Mouse (Mus musculus): ENCODE data around the gene Igsf8. TPM values are rescaled to one million over a fixed set of nuclear protein-coding genes. Genes with fewer than 3 reads are reported as not detected.

Igsf8 gene
- polyA plus RNA-seq, 1 experiment from 2014 or later = 42.5 TPM

DNA sequence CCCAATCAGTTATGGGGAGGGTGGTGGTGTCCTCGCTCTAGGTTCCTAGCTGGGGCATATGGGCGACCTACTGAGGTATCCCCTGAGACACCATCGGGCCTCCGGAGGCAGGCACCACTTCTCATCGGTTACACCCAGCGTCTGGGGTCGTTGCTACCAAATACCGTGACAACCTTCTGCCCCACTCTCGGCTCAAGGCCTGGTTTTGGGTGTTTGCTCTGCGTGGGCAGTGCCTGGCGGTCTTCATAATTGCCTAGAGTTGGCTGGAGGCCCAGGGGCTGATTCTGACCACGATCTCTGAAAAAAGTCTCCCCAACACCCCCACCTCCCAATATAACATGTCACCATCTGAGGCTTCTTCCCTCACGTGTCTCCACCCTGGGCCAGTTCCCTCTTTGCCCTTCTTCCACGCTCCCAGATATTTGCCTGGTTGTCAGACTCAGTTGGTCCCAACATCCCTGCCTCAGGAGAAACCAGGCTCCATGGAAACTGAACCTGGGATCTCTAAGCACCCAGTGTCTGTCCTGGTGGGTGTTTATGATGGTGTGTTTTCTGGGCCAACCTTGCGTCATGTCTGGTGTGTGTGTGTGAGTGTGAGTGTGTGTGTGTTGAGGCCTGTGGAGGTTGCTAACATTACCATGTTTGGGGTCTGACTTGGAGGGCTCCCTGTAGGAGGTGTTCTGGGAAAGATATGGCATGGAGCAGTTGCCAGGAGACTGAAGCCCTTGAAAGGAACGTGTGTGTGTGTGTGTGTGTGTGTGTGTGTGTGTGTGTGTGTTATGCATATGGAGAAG lies 51.5 kb downstream of the Igsf8 start:
- ATAC-seq (ENCODE audit: low read depth) = no peak; the same call in 1 of the 2 replicates

GRCm38 (mm10) chr1:172313613-172314411 lies 52.4 kb downstream of the Igsf8 start:
- peak overlapping the region; percentile 19; the same call in 1 of the 2 replicates for H3K4me2 ChIP-seq (ENCODE audit: low read depth, low read length)
- H3K27ac ChIP-seq (ENCODE audit: low read length) = no peak overlapping the region
- WGBS = 80% methylated on average over 10 of the region's 10 CpGs

More for the DNA sequence above, 51.5 kb downstream of the Igsf8 start:
- Histone ChIP-seq H3K36me3 (ENCODE audit: control insufficient read depth, insufficient read depth, low read length) (peaks cover 1% of the 10 kb centered on the region; the same call in 1 of the 2 replicates), H3K27ac (ENCODE audit: low read length) (no peak overlapping the region), H3K4me2 (ENCODE audit: low read depth, low read length) (peak overlapping the region; percentile 92), H3K27me3 (ENCODE audit: control insufficient read depth, insufficient read depth, low read depth, low read length) (no peaks in the 10 kb centered on the region), H3K9me3 (ENCODE audit: control insufficient read depth, low read length) (no peaks in the 10 kb centered on the region), H3K9ac (ENCODE audit: low read length) (peak overlapping the region; percentile 78), H3K4me1 (replicated peaks; ENCODE audit: control insufficient read depth, insufficient read depth, low read length) (peaks cover 29% of the 10 kb centered on the region), H3K4me3 (ENCODE audit: low read length) (peak overlapping the region; percentile 75)
- 13% methylated on average over 16 of the region's 16 CpGs for WGBS

GRCm38 (mm10) chr1:172314911-172315310 lies 53.5 kb downstream of the Igsf8 start:
- Histone ChIP-seq H3K27ac (ENCODE audit: low read length) (no peak overlapping the region), H3K36me3 (ENCODE audit: control insufficient read depth, insufficient read depth, low read length) (peaks cover 9% of the 10 kb centered on the region), H3K4me2 (ENCODE audit: low read depth, low read length) (no peak overlapping the region), H3K27me3 (ENCODE audit: control insufficient read depth, insufficient read depth, low read depth, low read length) (no peaks in the 10 kb centered on the region), H3K4me3 (ENCODE audit: low read length) (no peak overlapping the region), H3K9ac (ENCODE audit: low read length) (no peak overlapping the region; the same call in 1 of the 2 replicates), H3K9me3 (ENCODE audit: control insufficient read depth, low read length) (no peaks in the 10 kb centered on the region), H3K4me1 (replicated peaks; ENCODE audit: control insufficient read depth, insufficient read depth, low read length) (peaks cover 22% of the 10 kb centered on the region)
- ATAC-seq (ENCODE audit: low read depth) = no peak
- 88% methylated on average over 3 of the region's 3 CpGs for WGBS

More at GRCm38 (mm10) chr1:172313613-172314411, 52.4 kb downstream of the Igsf8 start:
- no peaks in the 10 kb centered on the region for H3K27me3 ChIP-seq (ENCODE audit: control insufficient read depth, insufficient read depth, low read depth, low read length)
- no peak for ATAC-seq (ENCODE audit: low read depth)
- no peak overlapping the region for H3K9ac ChIP-seq (ENCODE audit: low read length)
- H3K9me3 ChIP-seq (ENCODE audit: control insufficient read depth, low read length) = no peaks in the 10 kb centered on the region
- no peak overlapping the region for H3K4me3 ChIP-seq (ENCODE audit: low read length)
- H3K4me1 ChIP-seq (replicated peaks; ENCODE audit: control insufficient read depth, insufficient read depth, low read length) = peaks cover 24% of the 10 kb centered on the region
- peaks cover 6% of the 10 kb centered on the region for H3K36me3 ChIP-seq (ENCODE audit: control insufficient read depth, insufficient read depth, low read length)

- no peak overlapping the region for H3K4me2 ChIP-seq (ENCODE audit: low read depth, low read length)
- peaks cover 10% of the 10 kb centered on the region for H3K4me1 ChIP-seq (replicated peaks; ENCODE audit: control insufficient read depth, insufficient read depth, low read length)
- no peak overlapping the region for H3K9ac ChIP-seq (ENCODE audit: low read length)
- no peak for ATAC-seq (ENCODE audit: low read depth)
- H3K27me3 ChIP-seq (ENCODE audit: control insufficient read depth, insufficient read depth, low read depth, low read length) = no peaks in the 10 kb centered on the region
- no peaks in the 10 kb centered on the region for H3K9me3 ChIP-seq (ENCODE audit: control insufficient read depth, low read length)
- WGBS = 69% methylated on average over 18 of the region's 18 CpGs
- peaks cover 9% of the 10 kb centered on the region for H3K36me3 ChIP-seq (ENCODE audit: control insufficient read depth, insufficient read depth, low read length)
- H3K4me3 ChIP-seq (ENCODE audit: low read length) = no peak overlapping the region
- H3K27ac ChIP-seq (ENCODE audit: low read length) = no peak overlapping the region
These were observed 56.0 kb downstream of the Igsf8 start for GRCm38 (mm10) chr1:172317431-172317830.

DNA sequence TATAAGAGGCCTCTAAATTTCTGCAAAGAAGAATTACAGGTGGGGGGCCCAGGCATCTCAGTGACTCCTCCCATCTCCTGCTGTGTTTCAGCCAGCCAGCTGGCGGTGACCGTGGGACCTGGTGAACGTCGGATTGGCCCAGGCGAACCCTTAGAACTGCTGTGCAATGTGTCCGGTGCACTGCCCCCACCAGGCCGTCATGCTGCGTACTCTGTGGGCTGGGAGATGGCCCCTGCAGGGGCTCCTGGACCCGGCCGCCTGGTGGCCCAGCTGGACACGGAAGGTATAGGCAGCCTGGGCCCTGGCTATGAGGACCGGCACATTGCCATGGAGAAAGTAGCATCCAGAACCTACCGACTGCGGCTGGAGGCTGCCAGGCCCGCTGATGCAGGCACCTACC lies 56.5 kb downstream of the Igsf8 start:
- Histone ChIP-seq H3K27me3 (ENCODE audit: control insufficient read depth, insufficient read depth, low read depth, low read length) (no peaks in the 10 kb centered on the region), H3K4me3 (ENCODE audit: low read length) (no peak overlapping the region), H3K4me2 (ENCODE audit: low read depth, low read length) (no peak overlapping the region), H3K9ac (ENCODE audit: low read length) (no peak overlapping the region), H3K27ac (ENCODE audit: low read length) (no peak overlapping the region), H3K9me3 (ENCODE audit: control insufficient read depth, low read length) (no peaks in the 10 kb centered on the region), H3K4me1 (replicated peaks; ENCODE audit: control insufficient read depth, insufficient read depth, low read length) (peaks cover 7% of the 10 kb centered on the region), H3K36me3 (ENCODE audit: control insufficient read depth, insufficient read depth, low read length) (peaks cover 9% of the 10 kb centered on the region)
- ATAC-seq (ENCODE audit: low read depth) = no peak
- 65% methylated on average over 15 of the region's 15 CpGs for WGBS

DNA sequence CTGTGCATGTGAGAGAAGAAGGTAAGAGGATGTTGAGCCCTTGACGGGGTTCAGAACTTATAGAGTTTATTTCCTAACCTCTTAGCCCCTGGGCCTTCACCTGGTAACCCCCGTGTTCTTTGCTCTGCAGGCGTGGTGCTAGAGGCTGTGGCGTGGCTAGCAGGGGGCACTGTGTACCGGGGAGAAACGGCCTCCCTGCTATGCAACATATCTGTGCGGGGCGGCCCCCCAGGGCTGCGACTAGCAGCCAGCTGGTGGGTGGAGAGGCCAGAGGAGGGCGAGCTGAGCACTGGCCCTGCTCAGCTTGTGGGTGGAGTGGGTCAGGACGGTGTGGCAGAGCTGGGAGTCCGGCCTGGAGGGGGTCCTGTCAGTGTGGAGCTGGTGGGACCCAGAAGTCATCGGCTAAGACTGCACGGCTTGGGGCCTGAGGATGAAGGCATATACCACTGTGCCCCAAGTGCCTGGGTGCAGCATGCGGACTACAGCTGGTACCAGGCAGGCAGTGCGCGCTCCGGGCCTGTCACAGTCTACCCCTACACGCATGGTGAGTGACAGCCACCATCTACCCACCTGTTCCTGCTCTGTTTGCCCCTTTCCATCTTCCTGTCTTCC lies 57.1 kb downstream of the Igsf8 start:
- peaks cover 9% of the 10 kb centered on the region for H3K36me3 ChIP-seq (ENCODE audit: control insufficient read depth, insufficient read depth, low read length)
- H3K9ac ChIP-seq (ENCODE audit: low read length) = no peak overlapping the region
- no peak overlapping the region for H3K27ac ChIP-seq (ENCODE audit: low read length)
- H3K27me3 ChIP-seq (ENCODE audit: control insufficient read depth, insufficient read depth, low read depth, low read length) = no peaks in the 10 kb centered on the region
- no peak overlapping the region for H3K4me3 ChIP-seq (ENCODE audit: low read length)
- WGBS = 85% methylated on average over 19 of the region's 19 CpGs
- H3K9me3 ChIP-seq (ENCODE audit: control insufficient read depth, low read length) = no peaks in the 10 kb centered on the region
- 0 out of 2 replicates have a peak, but pooled peaks cover 2% of the 10 kb centered on the region for H3K4me1 ChIP-seq (replicated peaks; ENCODE audit: control insufficient read depth, insufficient read depth, low read length)
- no peak overlapping the region for H3K4me2 ChIP-seq (ENCODE audit: low read depth, low read length)
- ATAC-seq (ENCODE audit: low read depth) = no peak

DNA sequence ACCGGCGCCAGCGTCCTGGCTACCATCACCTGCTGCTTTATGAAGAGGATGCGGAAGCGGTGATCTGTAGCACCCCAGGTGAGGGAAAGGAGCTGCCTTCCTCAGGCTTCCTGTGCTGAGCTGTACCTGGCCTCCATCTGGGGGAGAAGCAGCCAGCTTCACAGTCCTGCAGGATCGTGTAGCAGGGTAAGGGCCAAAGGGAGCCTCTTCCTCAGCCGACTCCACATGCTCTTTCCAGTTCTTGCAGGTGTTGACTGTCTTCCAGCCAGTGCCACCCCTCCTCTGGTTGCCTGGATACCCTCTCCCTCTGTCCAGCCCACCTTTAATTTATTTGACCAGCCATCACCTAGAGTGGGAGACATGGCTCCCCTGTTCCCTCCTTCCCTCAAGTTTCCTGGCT lies 57.9 kb downstream of the Igsf8 start:
- H3K27ac ChIP-seq (ENCODE audit: low read length) = no peak overlapping the region
- no peaks in the 10 kb centered on the region for H3K4me1 ChIP-seq (replicated peaks; ENCODE audit: control insufficient read depth, insufficient read depth, low read length)
- no peaks in the 10 kb centered on the region for H3K27me3 ChIP-seq (ENCODE audit: control insufficient read depth, insufficient read depth, low read depth, low read length)
- peaks cover 9% of the 10 kb centered on the region for H3K36me3 ChIP-seq (ENCODE audit: control insufficient read depth, insufficient read depth, low read length)
- H3K9ac ChIP-seq (ENCODE audit: low read length) = no peak overlapping the region
- no peak overlapping the region for H3K4me3 ChIP-seq (ENCODE audit: low read length)
- 74% methylated on average over 7 of the region's 7 CpGs for WGBS
- no peak overlapping the region for H3K4me2 ChIP-seq (ENCODE audit: low read depth, low read length)
- H3K9me3 ChIP-seq (ENCODE audit: control insufficient read depth, low read length) = no peaks in the 10 kb centered on the region
- no peak for ATAC-seq (ENCODE audit: low read depth)

- H3K4me1 ChIP-seq (replicated peaks; ENCODE audit: control insufficient read depth, insufficient read depth, low read length) = no peaks in the 10 kb centered on the region
- H3K36me3 ChIP-seq (ENCODE audit: control insufficient read depth, insufficient read depth, low read length) = peaks cover 9% of the 10 kb centered on the region
- no peak for ATAC-seq (ENCODE audit: low read depth)
- H3K9me3 ChIP-seq (ENCODE audit: control insufficient read depth, low read length) = no peaks in the 10 kb centered on the region
- H3K4me2 ChIP-seq (ENCODE audit: low read depth, low read length) = no peak overlapping the region
- H3K27me3 ChIP-seq (ENCODE audit: control insufficient read depth, insufficient read depth, low read depth, low read length) = peaks cover 2% of the 10 kb centered on the region; the same call in 1 of the 2 replicates
- no peak overlapping the region for H3K4me3 ChIP-seq (ENCODE audit: low read length)
- H3K9ac ChIP-seq (ENCODE audit: low read length) = no peak overlapping the region
- no peak overlapping the region for H3K27ac ChIP-seq (ENCODE audit: low read length)
- WGBS = 41% methylated on average over 5 of the region's 5 CpGs
These were observed 58.5 kb downstream of the Igsf8 start for GRCm38 (mm10) chr1:172319921-172320411.

All from lung, embryonic 16.5 days (tissue).